Mouse (Mus musculus) heart, adult 2 months (tissue): Measurements from ENCODE around the gene Gm10282. TPM values are rescaled to one million over a fixed set of nuclear protein-coding genes. Genes with fewer than 3 reads are reported as not detected.

Source experiments
- DNase-seq, 2 experiments: peaks; one replicate each; pipeline ENCODE4 v3.0.0; 2021
- H3K27ac ChIP-seq: fragments of 200-600 bp; 2 replicates; pipeline ENCODE4 v1.8.1; 2022
- H3K27me3 ChIP-seq: fragments of 200-500 bp; 2 replicates; pipeline ENCODE4 v1.6.1; 2012; ENCODE audit warnings: mild to moderate bottlenecking, low read length, inconsistent platforms, mixed read lengths; ENCODE audit not compliant: control insufficient read depth, insufficient read depth
- H3K36me3 ChIP-seq: fragments of 200-500 bp; 2 replicates; pipeline ENCODE4 v1.6.1; 2012; ENCODE audit warnings: low read length, inconsistent platforms; ENCODE audit not compliant: control insufficient read depth, insufficient read depth
- H3K4me1 ChIP-seq: fragments of 200-500 bp; 2 replicates; pipeline ENCODE4 v1.6.1; 2011; ENCODE audit warnings: low read length; ENCODE audit not compliant: control insufficient read depth, insufficient read depth
- H3K4me3 ChIP-seq: fragments of 200-600 bp; 2 replicates; pipeline ENCODE4 v1.8.1; 2022
- H3K79me2 ChIP-seq: fragments of 200-500 bp; replicated peaks from 2 replicates; pipeline ENCODE4 v1.6.1; 2012; ENCODE audit warnings: mild to moderate bottlenecking, inconsistent platforms, low read length, moderate library complexity, mixed read lengths; ENCODE audit not compliant: control insufficient read depth, insufficient read depth
- H3K9ac ChIP-seq: fragments of 200-500 bp; 2 replicates; pipeline ENCODE4 v1.6.1; 2012; ENCODE audit warnings: low read depth, mild to moderate bottlenecking, control low read depth, inconsistent platforms, low read length, mixed read lengths
- CTCF ChIP-seq: fragments of 200-600 bp; IDR thresholded peaks from 2 replicates; pipeline ENCODE4 v1.8.1; 2022; ENCODE audit warnings: antibody characterized with exemption, mild to moderate bottlenecking, moderate library complexity
- EP300 ChIP-seq: fragments of 200-500 bp; IDR thresholded peaks from 2 replicates; pipeline ENCODE4 v1.6.1; 2011; ENCODE audit warnings: low read depth, low read length, control low read depth; ENCODE audit not compliant: insufficient read depth
- POLR2A ChIP-seq: fragments of 200-500 bp; IDR thresholded peaks from 2 replicates; pipeline ENCODE4 v1.6.1; 2011; ENCODE audit warnings: mild to moderate bottlenecking, low read depth, low read length, control low read depth; ENCODE audit not compliant: insufficient read depth
- WGBS: fragments of 180-500 bp; shearing (Covaris S2); methylation state at CpG from one replicate; pipeline ENCODE4 v1.1.7; 2018; 5-methylcytosine and 5-hydroxymethylcytosine counted together
- intact Hi-C: fragments of 180-260 bp; cut with DNase I; formaldehyde crosslinking; loops from one replicate; pipeline ENCODE4 v1.15.1; 2025
- polyA plus RNA-seq: library from polyadenylated mRNA; depleted of rRNA; stranded (reverse); fragments of >200 nt; gene quantifications from 2 replicates; pipeline ENCODE4 v1.2.3, GENCODE M21; 2012
- total RNA-seq, 2 experiments: library from RNA; stranded (reverse); gene quantifications; 2 replicates each; pipeline ENCODE4 v1.2.3; 2021

Gm10282 gene
- total and polyA plus RNA-seq, 3 experiments = 2.9 to 8.5 (median 6.7) TPM

- no peaks in the 10 kb centered on the region for H3K79me2 ChIP-seq
- DNase-seq = no peak
- H3K27me3 ChIP-seq = no peaks in the 10 kb centered on the region
- no peak overlapping the region for H3K27ac ChIP-seq
- 93% methylated on average over 1 of the region's 1 CpGs for WGBS
- H3K36me3 ChIP-seq = peaks cover 7% of the 10 kb centered on the region
- no peak for TF ChIP-seq POLR2A
- no peak for TF ChIP-seq CTCF
- no peak for TF ChIP-seq EP300
- intact Hi-C loops = no loop called here
- no peak overlapping the region for H3K4me3 ChIP-seq
- no peak overlapping the region for H3K9ac ChIP-seq
- H3K4me1 ChIP-seq = peaks cover 30% of the 10 kb centered on the region
Measured at GRCm38 (mm10) chr8:72298928-72299327, 6.1 kb downstream of the Gm10282 start.

DNA sequence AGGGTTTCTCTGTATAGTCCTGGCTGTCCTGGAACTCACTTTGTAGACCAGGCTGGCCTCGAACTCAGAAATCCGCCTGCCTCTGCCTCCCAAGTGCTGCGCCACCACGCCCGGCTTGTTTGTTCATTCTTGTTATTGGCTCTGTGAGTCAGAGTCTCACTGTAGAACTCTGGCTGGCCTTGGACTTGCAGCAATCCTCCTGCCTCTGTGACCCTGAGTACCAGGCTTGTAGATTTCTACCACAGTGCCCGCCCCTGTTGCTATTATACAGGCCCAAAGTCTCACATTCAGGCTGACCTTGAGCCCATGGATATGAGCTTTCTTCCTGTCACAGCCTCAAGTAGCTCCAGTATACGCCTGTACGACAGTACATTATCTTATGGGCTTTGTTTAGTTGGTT, 8.5 kb downstream of the Gm10282 start:
- Histone ChIP-seq H3K4me3 (no peak overlapping the region), H3K36me3 (peaks cover 7% of the 10 kb centered on the region), H3K4me1 (peaks cover 24% of the 10 kb centered on the region), H3K27ac (peak overlapping the region; percentile 94), H3K79me2 (no peaks in the 10 kb centered on the region), H3K9ac (no peak overlapping the region), H3K27me3 (no peaks in the 10 kb centered on the region)
- DNase-seq = no peak
- TF ChIP-seq CTCF = no peak
- no peak for TF ChIP-seq POLR2A
- 97% methylated on average over 8 of the region's 8 CpGs for WGBS
- intact Hi-C loops = no loop called here

- H3K9ac ChIP-seq = peak overlapping the region; percentile 65
- H3K4me3 ChIP-seq = no peak overlapping the region; the same call in 1 of the 2 replicates
- H3K36me3 ChIP-seq = peaks cover 7% of the 10 kb centered on the region
- no peaks in the 10 kb centered on the region for H3K27me3 ChIP-seq
- DNase-seq = peak; percentile 93 to 95
- WGBS = 0% methylated on average over 8 of the region's 8 CpGs
- intact Hi-C loops = loop anchor here (1.0 kb wide), 2 partner anchors 24 to 27 kb away; partner anchors contain the start of gene Klf2
- TF ChIP-seq POLR2A (peak; percentile 100), CTCF (peak; percentile 20; the same call in 1 of the 2 replicates), EP300 (peak; percentile 100)
- H3K4me1 ChIP-seq = peaks cover 22% of the 10 kb centered on the region
- peak overlapping the region; percentile 94 for H3K27ac ChIP-seq
- H3K79me2 ChIP-seq = no peaks in the 10 kb centered on the region
Measured at GRCm38 (mm10) chr8:72295679-72296078, 9.4 kb downstream of the Gm10282 start.

- peak in 1 of 2 experiments; percentile 44 for DNase-seq
Measured at GRCm38 (mm10) chr8:72295125-72295524, 9.9 kb downstream of the Gm10282 start.

DNA sequence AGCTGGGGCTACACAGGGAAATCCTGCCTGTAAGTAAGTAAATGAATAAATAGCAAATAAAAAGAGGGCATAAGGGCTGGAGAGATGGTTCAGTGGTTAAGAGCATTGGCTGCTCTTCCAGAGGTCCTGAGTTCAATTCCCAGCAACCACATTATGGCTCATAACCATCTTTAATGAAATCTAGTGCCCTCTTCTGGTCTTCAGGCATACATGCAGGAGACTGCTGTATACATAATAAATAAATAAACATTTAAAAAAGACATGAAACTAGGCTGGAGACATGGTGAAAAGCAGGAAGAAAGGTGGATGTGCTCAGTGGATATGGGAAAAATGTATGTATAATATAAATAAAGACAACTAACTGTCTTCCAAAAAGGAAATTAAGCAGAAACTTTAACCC, 11.8 kb downstream of the Gm10282 start:
- Histone ChIP-seq H3K27me3 (no peaks in the 10 kb centered on the region), H3K27ac (peak overlapping the region; percentile 36), H3K36me3 (peaks cover 7% of the 10 kb centered on the region), H3K79me2 (no peaks in the 10 kb centered on the region), H3K4me1 (peaks cover 16% of the 10 kb centered on the region), H3K9ac (no peak overlapping the region), H3K4me3 (no peak overlapping the region)
- DNase-seq = no peak
- intact Hi-C loops = no loop called here
- TF ChIP-seq CTCF (peak; percentile 50), EP300 (no peak), POLR2A (no peak)

More at GRCm38 (mm10) chr8:72295125-72295524, 9.9 kb downstream of the Gm10282 start:
- 23% methylated on average over 3 of the region's 3 CpGs for WGBS
- intact Hi-C loops = loop anchor here (1.0 kb wide), 2 partner anchors 24 to 27 kb away; partner anchors contain the start of gene Klf2
- Histone ChIP-seq H3K27me3 (no peaks in the 10 kb centered on the region), H3K27ac (peak overlapping the region; percentile 94), H3K79me2 (no peaks in the 10 kb centered on the region), H3K9ac (no peak overlapping the region), H3K4me1 (peaks cover 19% of the 10 kb centered on the region), H3K4me3 (no peak overlapping the region), H3K36me3 (peaks cover 7% of the 10 kb centered on the region)
- TF ChIP-seq CTCF (no peak), EP300 (no peak), POLR2A (no peak)

GRCm38 (mm10) chr8:72291104-72291503, 14.0 kb downstream of the Gm10282 start:
- no peak overlapping the region for H3K9ac ChIP-seq
- no peak for TF ChIP-seq EP300
- no peak for TF ChIP-seq POLR2A
- no peak for TF ChIP-seq CTCF
- no peaks in the 10 kb centered on the region for H3K27me3 ChIP-seq
- peaks cover 10% of the 10 kb centered on the region for H3K4me1 ChIP-seq
- H3K79me2 ChIP-seq = no peaks in the 10 kb centered on the region
- intact Hi-C loops = no loop called here
- WGBS = 76% methylated on average over 2 of the region's 2 CpGs
- no peak overlapping the region for H3K4me3 ChIP-seq
- peaks cover 6% of the 10 kb centered on the region for H3K36me3 ChIP-seq
- no peak for DNase-seq
- H3K27ac ChIP-seq = no peak overlapping the region
